Mouse (Mus musculus) embryo, embryonic 10 days (tissue): ENCODE results near the gene Zscan18.
"Not testable (repeated sequence)": the region's sequence is repeated elsewhere in the genome, so short reads cannot be mapped to it uniquely, and the experiment has no call there.

Source experiments
- DNase-seq: peaks from one replicate; pipeline ENCODE4 v3.0.0-alpha.2; 2015; ENCODE audit warnings: low spot score

Zscan18 gene

DNA sequence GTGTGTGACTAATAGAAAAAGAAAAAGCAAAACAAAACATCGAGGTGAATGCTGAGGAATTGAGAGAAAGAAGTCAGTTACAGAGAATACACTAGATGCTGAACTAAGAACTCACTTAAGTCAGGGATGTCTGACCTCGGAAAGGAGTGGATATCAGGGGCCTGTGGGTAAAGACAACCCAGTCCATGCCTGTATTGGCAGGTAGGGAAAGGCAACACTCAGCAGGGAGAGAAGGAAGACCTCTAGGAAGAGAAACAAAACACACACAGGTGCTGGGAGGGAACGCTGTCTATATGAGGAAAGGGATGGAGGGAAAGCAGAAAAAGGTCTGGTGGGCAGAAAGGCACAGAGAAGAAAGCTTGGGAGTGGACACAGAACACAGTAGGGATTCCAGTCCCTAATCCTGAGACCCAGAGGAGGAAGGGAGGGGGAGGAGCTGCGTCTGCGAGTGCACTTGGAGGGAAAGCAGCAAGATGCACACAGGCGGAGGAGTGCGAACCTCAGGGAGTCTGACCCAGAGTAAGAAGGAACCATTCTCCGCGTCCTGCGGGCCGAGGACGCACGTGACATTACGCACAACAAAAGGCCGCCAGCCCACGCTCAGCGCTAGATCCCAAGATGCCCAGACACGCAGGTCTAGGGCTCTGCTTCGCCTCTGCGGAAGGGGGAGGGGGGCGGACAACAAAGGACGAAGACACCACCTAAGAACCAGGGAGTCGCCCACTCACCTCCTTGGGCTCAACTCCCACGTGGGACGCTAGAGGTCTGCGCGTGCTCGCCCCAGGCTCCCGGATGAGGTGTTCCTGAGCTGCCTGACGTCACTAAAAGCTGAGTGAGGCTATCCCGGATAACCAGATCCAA lies at the start of gene Zscan18:
Gene Zscan18, minus strand, starts transcription at position 770 of the 861 bp plus-strand sequence.
- DNase-seq = peak; percentile 90

GRCm38 (mm10) chr7:12835779-12836178 lies 32.3 kb upstream of the Zscan18 start:
- DNase-seq = no peak

DNA sequence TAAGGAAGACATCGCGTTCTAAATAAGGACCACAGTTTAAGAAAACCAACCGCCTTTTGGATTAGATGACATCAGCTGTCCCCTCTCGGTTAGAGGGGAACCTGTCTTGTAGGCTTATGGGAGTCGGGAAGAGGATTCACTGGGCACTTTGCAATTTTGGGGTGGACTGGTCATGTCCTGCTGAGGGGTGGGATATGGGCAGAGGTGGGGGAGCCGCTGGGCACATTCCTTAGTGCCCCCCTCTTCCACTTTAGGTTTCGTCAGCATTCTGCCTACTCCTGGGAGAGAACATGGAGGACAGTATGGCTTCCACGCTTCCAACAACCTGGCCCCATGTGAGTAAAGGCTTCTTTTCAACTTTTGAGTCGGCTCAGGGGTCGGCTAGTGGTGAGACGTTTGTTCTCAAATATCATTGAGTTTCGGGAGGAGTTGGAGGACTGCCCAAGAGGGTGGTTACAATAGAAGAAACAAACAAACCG lies 31.8 kb upstream of the Zscan18 start:
- DNase-seq = no peak

DNA sequence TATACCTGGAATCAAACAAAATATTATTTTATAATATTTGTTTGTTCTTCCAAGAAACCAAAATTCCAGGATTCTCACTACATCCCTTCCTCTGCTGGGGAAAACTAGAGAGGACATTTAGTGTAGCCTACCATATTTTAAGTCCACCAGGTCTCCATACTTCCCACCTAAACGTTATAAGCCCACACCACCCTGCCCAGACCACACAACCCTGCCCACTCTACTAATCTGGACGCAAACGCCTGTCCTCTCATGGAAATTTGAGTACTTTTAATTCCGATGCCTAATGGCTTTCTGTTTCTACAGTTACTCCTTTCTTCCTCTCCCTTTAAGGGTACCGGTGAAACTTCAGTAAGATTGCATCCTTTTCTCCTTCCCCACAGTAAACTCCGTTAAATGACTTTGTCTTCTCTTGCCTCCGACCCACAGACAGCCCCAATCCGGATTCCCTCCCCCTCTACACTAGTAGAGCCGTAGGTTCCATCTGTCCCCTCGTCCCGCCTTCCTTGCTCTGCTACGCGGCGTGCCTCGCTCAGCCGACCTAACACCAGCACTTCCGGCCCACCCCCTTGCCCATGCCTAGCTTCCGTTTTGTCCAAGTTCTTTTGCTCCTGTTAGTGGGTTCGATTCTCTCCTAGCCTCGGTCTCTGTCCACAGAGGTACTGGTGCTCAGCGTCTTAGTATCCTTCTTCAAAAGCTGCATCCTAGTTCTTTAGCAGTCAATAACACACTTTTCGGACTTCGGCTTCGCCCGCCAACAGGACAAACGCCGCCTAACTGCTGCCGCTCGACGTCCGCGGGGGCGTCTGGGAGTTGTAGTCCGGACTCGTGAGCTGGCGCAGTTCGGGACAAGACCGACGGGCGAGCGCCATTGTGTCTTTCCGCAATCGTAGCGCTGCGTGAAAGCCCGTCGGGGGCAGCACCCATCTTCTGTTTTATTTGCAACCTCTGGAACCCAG lies 31.0 kb upstream of the Zscan18 start, which contains the start of gene Zfp110:
Gene Zfp110, plus strand, starts transcription at position 600 of the 959 bp plus-strand sequence.
- peak; percentile 93 for DNase-seq

GRCm38 (mm10) chr7:12818521-12819295 lies 15.3 kb upstream of the Zscan18 start, which contains the start of gene Zfp329:
Zfp329 (minus strand) TSS chr7:12818858.
- peak; percentile 99 for DNase-seq

DNA sequence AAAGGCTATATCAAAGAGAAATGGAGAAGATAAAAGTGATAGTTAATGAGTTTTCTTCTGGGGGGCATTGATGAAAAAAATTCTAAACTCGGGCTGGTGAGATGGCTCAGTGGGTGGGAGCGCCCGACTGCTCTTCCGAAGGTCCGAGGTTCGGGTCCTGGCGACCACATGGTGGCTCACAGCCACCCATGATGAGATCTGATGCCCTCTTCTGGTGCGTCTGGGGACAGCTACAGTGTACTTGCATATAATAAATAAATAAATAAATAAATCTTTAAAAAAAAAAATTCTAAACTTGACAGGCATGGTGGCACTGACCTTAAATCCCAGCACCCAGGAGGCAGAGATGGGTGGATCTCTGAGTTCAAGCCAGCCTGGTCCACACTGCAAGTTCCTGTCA lies 12.1 kb upstream of the Zscan18 start:
- DNase-seq = no peak

DNA sequence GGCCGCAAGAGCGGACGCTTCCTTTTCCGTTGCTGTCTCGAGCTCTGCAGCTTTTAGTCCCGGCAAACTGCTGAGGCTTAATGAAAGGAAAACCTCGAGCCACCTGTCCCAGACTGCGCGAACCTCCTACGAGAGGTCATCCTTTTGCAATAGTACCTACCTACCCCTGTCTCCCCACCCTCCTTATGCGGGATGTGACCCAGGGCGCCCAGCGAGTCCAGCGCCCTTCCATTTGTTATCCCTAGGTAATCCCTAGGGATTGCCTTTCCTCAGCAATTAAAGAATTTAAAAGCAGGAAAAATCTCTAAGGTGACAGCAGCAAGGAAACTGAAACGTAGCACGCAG lies 264 bp upstream of the Zscan18 start:
- DNase-seq = no peak

DNA sequence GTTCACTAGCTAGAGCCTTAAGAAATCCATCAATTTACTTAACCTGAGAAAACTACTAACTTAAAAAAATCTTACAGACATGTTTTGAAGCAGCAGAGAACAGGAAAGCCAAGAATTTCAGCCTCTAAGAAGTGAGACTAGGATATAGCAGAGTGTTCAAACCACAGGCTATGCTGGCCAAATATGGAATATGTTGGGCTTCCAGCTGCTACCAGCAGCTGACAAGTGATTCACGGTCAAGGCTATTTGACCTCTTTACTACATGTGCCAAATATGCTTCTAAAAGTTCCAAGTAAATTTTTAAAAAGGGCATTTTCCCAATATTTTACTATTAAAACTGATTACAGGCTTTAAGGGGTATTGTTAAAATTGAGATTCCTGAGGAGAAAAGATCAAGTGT lies 3.9 kb downstream of the Zscan18 start:
- no peak for DNase-seq

GRCm38 (mm10) chr7:12797971-12798370 lies 5.5 kb downstream of the Zscan18 start:
- no peak for DNase-seq

GRCm38 (mm10) chr7:12792624-12793023 lies 10.8 kb downstream of the Zscan18 start:
- DNase-seq = not testable (repeated sequence)

GRCm38 (mm10) chr7:12788025-12788424 lies 15.4 kb downstream of the Zscan18 start:
- DNase-seq = no peak

GRCm38 (mm10) chr7:12787333-12787732 lies 16.1 kb downstream of the Zscan18 start:
- no peak for DNase-seq

DNA sequence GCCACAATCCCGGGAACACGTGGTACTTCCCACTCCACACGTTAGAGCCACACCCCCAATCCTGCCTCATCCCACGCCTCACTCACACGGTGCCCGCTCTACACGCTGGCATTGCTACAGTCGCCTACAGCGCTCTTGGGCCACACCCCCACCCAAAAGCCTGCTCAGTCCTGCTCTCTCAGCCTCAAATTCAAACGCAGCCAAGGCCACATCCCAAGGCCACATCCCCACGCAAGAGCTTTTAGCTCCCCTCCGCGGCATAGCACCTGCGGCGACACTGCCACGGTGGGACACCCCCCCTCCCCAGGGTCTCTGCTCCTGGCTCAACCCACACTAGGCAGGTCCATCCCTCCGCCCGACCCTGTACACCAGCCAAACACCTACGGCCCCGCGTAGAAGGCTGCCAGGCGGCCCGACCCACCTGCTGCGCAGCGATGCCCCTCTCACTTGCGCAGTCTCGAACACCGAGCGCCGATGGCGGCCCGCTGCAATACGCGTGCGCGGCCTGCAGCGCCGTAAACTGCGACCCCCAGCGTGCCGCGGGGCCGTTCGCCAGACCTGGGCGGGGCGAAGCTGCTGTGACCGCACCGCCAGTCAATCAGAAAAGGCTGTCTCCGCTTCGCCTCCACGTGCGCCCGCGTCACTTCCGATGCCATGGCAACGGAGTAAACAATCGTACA lies 23.1 kb downstream of the Zscan18 start:
- peak; percentile 95 for DNase-seq

GRCm38 (mm10) chr7:12779782-12780150 lies 23.7 kb downstream of the Zscan18 start:
- DNase-seq = no peak

DNA sequence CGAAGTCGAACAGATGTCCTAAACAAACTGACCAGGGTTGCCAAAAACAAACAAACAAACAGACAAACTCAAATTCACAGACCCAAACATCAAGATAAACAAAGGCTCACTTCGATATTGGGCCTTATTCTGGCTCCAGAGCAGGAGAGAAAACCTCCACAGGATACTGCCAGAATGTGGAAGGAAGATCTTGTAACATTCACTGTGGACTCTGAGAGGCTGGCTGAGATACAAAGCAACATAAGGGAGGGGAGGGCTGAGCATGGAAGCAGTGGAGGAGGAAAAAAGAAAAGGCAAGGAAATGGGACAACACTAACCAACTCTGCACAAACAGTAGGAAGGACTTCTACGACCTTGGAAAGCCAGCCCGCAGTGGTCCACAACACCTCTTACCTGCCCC lies 24.3 kb downstream of the Zscan18 start:
- DNase-seq = no peak

DNA sequence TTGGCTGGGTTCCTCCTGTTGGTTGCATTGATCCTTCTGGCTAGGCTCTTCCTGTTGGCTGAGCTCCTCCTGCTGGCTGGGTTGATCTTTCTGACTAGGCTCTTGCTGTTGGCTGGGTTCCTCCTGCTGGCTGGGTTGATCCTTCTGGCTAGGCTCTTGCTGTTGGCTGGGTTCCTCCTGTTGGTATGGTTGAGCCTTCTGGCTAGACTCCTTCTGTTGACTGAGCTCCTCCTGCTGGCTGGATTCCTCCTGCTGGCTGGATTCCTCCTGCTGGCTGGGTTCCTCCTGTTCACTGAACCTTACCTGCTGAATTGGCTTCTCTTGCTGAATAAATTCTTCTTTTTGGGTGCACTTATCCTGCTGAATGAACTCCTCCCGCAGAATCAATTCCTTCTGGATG lies 28.8 kb downstream of the Zscan18 start:
- no peak for DNase-seq

GRCm38 (mm10) chr7:12774111-12774510 lies 29.3 kb downstream of the Zscan18 start:
- DNase-seq = no peak

GRCm38 (mm10) chr7:12749431-12750198 lies 53.8 kb downstream of the Zscan18 start:
- no peak for DNase-seq

GRCm38 (mm10) chr7:12734904-12735303 lies 68.5 kb downstream of the Zscan18 start, which contains the start of gene Vmn2r56:
Vmn2r56 (minus strand) TSS chr7:12735004.
- DNase-seq = no peak
